Mouse (Mus musculus) neural tube, embryonic 11.5 days (tissue): Measurements from ENCODE around the gene Nxpe2. TPM values are rescaled to one million over a fixed set of nuclear protein-coding genes. Genes with fewer than 3 reads are reported as not detected.

Experiments used
- ATAC-seq: fragments of 200-750 bp; cut with Nextera tagmentation; 2 replicates; pipeline ENCODE4 v1.8.0; 2017; ENCODE audit warnings: moderate number of reproducible peaks, mild to moderate bottlenecking, moderate TSS enrichment, moderate library complexity; ENCODE audit not compliant: insufficient read depth, low FRiP score, low TSS enrichment
- DNase-seq: peaks from one replicate; pipeline ENCODE4 v3.0.0-alpha.2; 2015; ENCODE audit warnings: low spot score
- H3K27ac ChIP-seq: fragments of 300-500 bp; sonication (generic); 2 replicates; pipeline ENCODE4 v1.5.1; 2014; ENCODE audit warnings: low read depth, mild to moderate bottlenecking, low read length
- H3K27me3 ChIP-seq: fragments of 300-500 bp; sonication (generic); 2 replicates; pipeline ENCODE4 v1.6.1; 2014; ENCODE audit warnings: mild to moderate bottlenecking, low read length, mixed read lengths; ENCODE audit not compliant: control insufficient read depth, insufficient read depth
- H3K36me3 ChIP-seq: fragments of 300-500 bp; sonication (generic); 2 replicates; pipeline ENCODE4 v1.6.1; 2014; ENCODE audit warnings: mild to moderate bottlenecking, low read length, moderate library complexity, mixed read lengths; ENCODE audit not compliant: control insufficient read depth, insufficient read depth
- H3K4me1 ChIP-seq: fragments of 300-500 bp; sonication (generic); 2 replicates; pipeline ENCODE4 v1.6.1; 2014; ENCODE audit warnings: low read length, mixed read lengths; ENCODE audit not compliant: control insufficient read depth, insufficient read depth
- H3K4me2 ChIP-seq: fragments of 300-500 bp; sonication (generic); 2 replicates; pipeline ENCODE4 v1.6.1; 2014; ENCODE audit warnings: low read depth, mild to moderate bottlenecking, moderate library complexity
- H3K4me3 ChIP-seq: fragments of 300-500 bp; sonication (generic); 2 replicates; pipeline ENCODE4 v1.5.1; 2014; ENCODE audit warnings: low read depth, low read length
- H3K9ac ChIP-seq: fragments of 300-500 bp; sonication (generic); 2 replicates; pipeline ENCODE4 v1.6.1; 2014; ENCODE audit warnings: mild to moderate bottlenecking, low read length
- H3K9me3 ChIP-seq: fragments of 300-500 bp; sonication (generic); 2 replicates; pipeline ENCODE4 v1.6.1; 2016; ENCODE audit warnings: low read length; ENCODE audit not compliant: control insufficient read depth
- WGBS: fragments of 180-500 bp; shearing (Covaris S2); extraction: QIAGEN DNeasy Blood & Tissue Kit; methylation state at CpG from one replicate; pipeline ENCODE4 v1.1.7; 2014; 5-methylcytosine and 5-hydroxymethylcytosine counted together
- polyA plus RNA-seq: library from polyadenylated mRNA; unstranded; fragments of >200 nt; fragmentation: Nextera tagmentation; extraction: Ambion mirVana; gene quantifications from 2 replicates; pipeline ENCODE4 v1.2.1, GENCODE M21; 2014

The Nxpe2 gene
- polyA plus RNA-seq, 1 experiment from 2014 or later, result 0.72 TPM

GRCm38 (mm10) chr9:48354793-48355192 lies 1.5 kb upstream of the Nxpe2 start:
- H3K4me2 ChIP-seq, result no peak overlapping the region
- 57% methylated on average over 3 of the region's 3 CpGs for WGBS
- no peak overlapping the region for H3K27ac ChIP-seq
- no peaks in the 10 kb centered on the region for H3K27me3 ChIP-seq
- H3K4me3 ChIP-seq, result no peak overlapping the region
- ATAC-seq, result no peak
- H3K36me3 ChIP-seq, result no peaks in the 10 kb centered on the region
- H3K9ac ChIP-seq, result no peak overlapping the region
- H3K4me1 ChIP-seq, result no peaks in the 10 kb centered on the region
- no peaks in the 10 kb centered on the region for H3K9me3 ChIP-seq
- peak; percentile 72 for DNase-seq

GRCm38 (mm10) chr9:48354122-48354521 lies 868 bp upstream of the Nxpe2 start:
- 62% methylated on average over 4 of the region's 4 CpGs for WGBS
- Histone ChIP-seq H3K4me1 (no peaks in the 10 kb centered on the region), H3K27ac (no peak overlapping the region), H3K4me3 (no peak overlapping the region), H3K9ac (no peak overlapping the region), H3K9me3 (no peaks in the 10 kb centered on the region), H3K4me2 (no peak overlapping the region), H3K27me3 (no peaks in the 10 kb centered on the region), H3K36me3 (no peaks in the 10 kb centered on the region)
- peak; percentile 22 for DNase-seq
- no peak for ATAC-seq

- no peak for DNase-seq
- H3K27ac ChIP-seq, result no peak overlapping the region
- no peak overlapping the region for H3K9ac ChIP-seq
- no peaks in the 10 kb centered on the region for H3K9me3 ChIP-seq
- H3K4me2 ChIP-seq, result no peak overlapping the region
- ATAC-seq, result no peak
- 93% methylated on average over 3 of the region's 3 CpGs for WGBS
- no peaks in the 10 kb centered on the region for H3K36me3 ChIP-seq
- H3K27me3 ChIP-seq, result no peaks in the 10 kb centered on the region
- no peak overlapping the region for H3K4me3 ChIP-seq
- H3K4me1 ChIP-seq, result no peaks in the 10 kb centered on the region
These were observed 7.4 kb downstream of the Nxpe2 start for GRCm38 (mm10) chr9:48345866-48346265.

- Histone ChIP-seq H3K4me2 (no peak overlapping the region), H3K9ac (no peak overlapping the region), H3K27me3 (no peaks in the 10 kb centered on the region), H3K4me3 (no peak overlapping the region), H3K4me1 (no peaks in the 10 kb centered on the region), H3K36me3 (no peaks in the 10 kb centered on the region), H3K9me3 (no peaks in the 10 kb centered on the region), H3K27ac (no peak overlapping the region)
- DNase-seq, result no peak
- WGBS, result 84% methylated on average over 9 of the region's 9 CpGs
- ATAC-seq, result no peak
These were observed 7.8 kb downstream of the Nxpe2 start for GRCm38 (mm10) chr9:48345456-48345855.

GRCm38 (mm10) chr9:48340708-48341380 lies 12.4 kb downstream of the Nxpe2 start:
- no peaks in the 10 kb centered on the region for H3K4me1 ChIP-seq
- H3K27me3 ChIP-seq, result no peaks in the 10 kb centered on the region
- H3K27ac ChIP-seq, result no peak overlapping the region
- no peak for DNase-seq
- no peak for ATAC-seq
- H3K4me2 ChIP-seq, result no peak overlapping the region
- no peak overlapping the region for H3K9ac ChIP-seq
- WGBS, result 89% methylated on average over 10 of the region's 10 CpGs
- H3K9me3 ChIP-seq, result no peaks in the 10 kb centered on the region
- H3K36me3 ChIP-seq, result no peaks in the 10 kb centered on the region
- no peak overlapping the region for H3K4me3 ChIP-seq

GRCm38 (mm10) chr9:48339563-48339962 lies 13.7 kb downstream of the Nxpe2 start:
- Histone ChIP-seq H3K4me3 (no peak overlapping the region), H3K27ac (no peak overlapping the region), H3K4me1 (no peaks in the 10 kb centered on the region), H3K4me2 (no peak overlapping the region), H3K36me3 (no peaks in the 10 kb centered on the region), H3K9me3 (no peaks in the 10 kb centered on the region), H3K9ac (no peak overlapping the region), H3K27me3 (no peaks in the 10 kb centered on the region)
- no peak for DNase-seq
- 75% methylated on average over 5 of the region's 5 CpGs for WGBS
- no peak for ATAC-seq

GRCm38 (mm10) chr9:48338783-48339455 lies 14.3 kb downstream of the Nxpe2 start:
- H3K27ac ChIP-seq, result no peak overlapping the region
- H3K9ac ChIP-seq, result no peak overlapping the region
- no peaks in the 10 kb centered on the region for H3K9me3 ChIP-seq
- ATAC-seq (no peak), DNase-seq (no peak)
- no peak overlapping the region for H3K4me3 ChIP-seq
- H3K4me1 ChIP-seq, result no peaks in the 10 kb centered on the region
- 88% methylated on average over 4 of the region's 4 CpGs for WGBS
- H3K27me3 ChIP-seq, result no peaks in the 10 kb centered on the region
- H3K4me2 ChIP-seq, result no peak overlapping the region
- H3K36me3 ChIP-seq, result no peaks in the 10 kb centered on the region

- ATAC-seq (no peak), DNase-seq (no peak)
- H3K4me1 ChIP-seq, result no peaks in the 10 kb centered on the region
- H3K27me3 ChIP-seq, result no peaks in the 10 kb centered on the region
- 93% methylated on average over 7 of the region's 7 CpGs for WGBS
- no peak overlapping the region for H3K9ac ChIP-seq
- no peaks in the 10 kb centered on the region for H3K9me3 ChIP-seq
- H3K4me3 ChIP-seq, result no peak overlapping the region
- H3K4me2 ChIP-seq, result no peak overlapping the region
- no peaks in the 10 kb centered on the region for H3K36me3 ChIP-seq
- H3K27ac ChIP-seq, result no peak overlapping the region
These were observed 23.7 kb downstream of the Nxpe2 start for GRCm38 (mm10) chr9:48329597-48329996.

GRCm38 (mm10) chr9:48326338-48326737 lies 26.9 kb downstream of the Nxpe2 start:
- Histone ChIP-seq H3K27ac (no peak overlapping the region), H3K36me3 (no peaks in the 10 kb centered on the region), H3K27me3 (no peaks in the 10 kb centered on the region), H3K4me2 (no peak overlapping the region), H3K4me1 (no peaks in the 10 kb centered on the region), H3K9me3 (no peaks in the 10 kb centered on the region), H3K4me3 (no peak overlapping the region), H3K9ac (no peak overlapping the region)
- WGBS, result 91% methylated on average over 9 of the region's 9 CpGs
- no peak for ATAC-seq
- DNase-seq, result no peak
